Mouse (Mus musculus): ENCODE data around the gene Asgr2.
"Not testable (repeated sequence)": the region's sequence is repeated elsewhere in the genome, so short reads cannot be mapped to it uniquely, and the experiment has no call there.

The Asgr2 gene

GRCm38 (mm10) chr11:70091986-70092783, at the start of gene Asgr2:
TSS of gene Asgr2 (plus strand) at chr11:70092644.
- peak; percentile 17 to 19 for DNase-seq

- no peak for DNase-seq
Observed at GRCm38 (mm10) chr11:70043665-70044064, 48.8 kb upstream of the Asgr2 start.

GRCm38 (mm10) chr11:70045435-70045834, 47.0 kb upstream of the Asgr2 start:
- DNase-seq, result no peak

DNA sequence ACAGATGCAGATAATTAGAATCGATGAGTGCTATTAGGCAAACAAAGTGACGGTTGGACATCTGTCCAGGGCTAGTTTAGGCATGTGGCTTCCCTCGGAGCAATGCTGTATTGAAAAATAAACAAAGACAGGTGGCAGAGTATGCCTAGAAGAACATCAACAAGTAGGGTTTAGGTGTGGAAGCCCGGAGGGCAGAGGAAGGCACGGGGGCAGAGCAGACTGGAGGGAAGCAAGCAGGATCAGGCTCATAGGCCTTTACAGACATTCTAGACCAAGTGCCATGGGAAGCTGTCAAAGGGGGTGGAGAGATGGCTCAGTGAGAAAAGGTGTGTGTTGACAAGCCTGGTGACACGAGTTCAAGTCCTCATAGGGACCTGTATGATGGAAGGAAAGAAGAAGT, 43.1 kb upstream of the Asgr2 start:
- DNase-seq, result no peak

DNA sequence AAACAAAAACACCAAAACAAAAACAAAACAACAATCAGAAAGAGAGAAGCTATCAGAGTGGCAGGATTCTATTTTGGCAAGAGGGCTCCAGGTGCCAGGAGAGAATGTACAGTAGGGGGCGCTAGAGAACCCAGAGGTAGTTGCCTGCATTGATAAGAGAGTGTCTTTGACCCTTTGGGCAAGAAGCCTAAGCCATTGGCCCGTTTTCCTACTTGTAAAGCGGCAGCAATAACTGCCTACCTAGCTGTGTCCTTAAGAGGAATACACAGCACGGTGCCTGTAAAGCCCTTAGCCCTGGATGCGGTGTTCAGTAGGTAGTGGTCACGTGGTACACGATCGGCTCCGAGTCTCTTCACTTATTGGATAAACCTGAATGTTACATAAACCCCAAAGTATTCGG, 42.6 kb upstream of the Asgr2 start:
- DNase-seq, result no peak

GRCm38 (mm10) chr11:70053156-70053555, 39.3 kb upstream of the Asgr2 start:
- no peak for DNase-seq

- DNase-seq, result peak in 1 of 2 experiments; percentile 26
Observed at GRCm38 (mm10) chr11:70053898-70054570, 38.4 kb upstream of the Asgr2 start, which contains the start of gene Asgr1. TSS of gene Asgr1 (plus strand) at chr11:70054085.

DNA sequence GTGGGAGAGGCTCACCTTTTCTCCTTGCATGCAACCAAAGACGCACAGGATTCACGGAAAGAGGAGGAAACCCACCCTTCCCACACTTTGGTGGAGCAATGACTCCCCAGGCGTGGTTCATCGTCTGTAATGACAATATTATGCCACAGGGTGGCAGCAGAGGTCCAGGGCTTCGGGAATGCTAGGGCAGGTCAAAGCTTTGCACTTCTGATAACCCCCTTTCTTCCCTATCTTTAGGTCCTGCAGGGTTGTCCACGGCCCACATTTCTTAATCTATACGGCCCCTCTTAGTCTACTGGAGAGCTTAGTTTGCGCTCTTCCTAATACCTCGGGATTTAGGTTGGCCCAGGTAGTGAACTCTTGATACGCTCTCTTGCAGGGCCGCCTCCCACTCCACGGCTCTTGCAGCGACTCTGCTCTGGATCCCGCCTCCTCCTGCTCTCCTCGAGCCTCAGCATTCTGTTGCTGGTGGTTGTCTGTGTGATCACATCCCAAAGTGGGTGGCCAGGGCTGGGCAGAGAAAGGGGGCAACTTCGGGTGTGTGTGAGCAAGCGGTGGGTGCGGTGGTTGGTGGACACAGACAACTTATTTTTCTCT, 36.7 kb upstream of the Asgr2 start:
- peak; percentile 42 to 77 for DNase-seq

GRCm38 (mm10) chr11:70057805-70058204, 34.6 kb upstream of the Asgr2 start:
- DNase-seq, result peak; percentile 64 to 73

GRCm38 (mm10) chr11:70059930-70060329, 32.5 kb upstream of the Asgr2 start:
- no peak for DNase-seq

- no peak for DNase-seq
Observed at GRCm38 (mm10) chr11:70063053-70063452, 29.4 kb upstream of the Asgr2 start.

DNA sequence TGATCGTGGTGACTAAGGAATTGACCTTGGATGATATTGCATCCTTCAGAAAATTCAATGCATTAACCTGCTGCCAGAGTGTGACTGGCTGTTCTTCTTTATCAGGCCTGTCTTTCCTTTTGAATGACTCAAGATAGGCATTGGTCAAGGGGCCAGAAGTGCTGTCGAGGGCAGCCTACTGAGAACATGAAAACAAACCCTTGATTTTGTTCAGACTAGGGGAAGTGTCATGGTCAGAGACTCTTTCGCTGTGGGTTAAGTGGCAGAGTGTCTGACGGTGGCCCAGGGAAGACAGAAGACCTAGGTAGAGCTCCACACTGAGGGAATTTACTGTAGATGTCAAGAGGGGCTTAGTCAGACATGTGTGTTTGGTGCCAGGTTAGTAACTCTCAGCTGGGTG, 25.7 kb upstream of the Asgr2 start:
- no peak for DNase-seq

DNA sequence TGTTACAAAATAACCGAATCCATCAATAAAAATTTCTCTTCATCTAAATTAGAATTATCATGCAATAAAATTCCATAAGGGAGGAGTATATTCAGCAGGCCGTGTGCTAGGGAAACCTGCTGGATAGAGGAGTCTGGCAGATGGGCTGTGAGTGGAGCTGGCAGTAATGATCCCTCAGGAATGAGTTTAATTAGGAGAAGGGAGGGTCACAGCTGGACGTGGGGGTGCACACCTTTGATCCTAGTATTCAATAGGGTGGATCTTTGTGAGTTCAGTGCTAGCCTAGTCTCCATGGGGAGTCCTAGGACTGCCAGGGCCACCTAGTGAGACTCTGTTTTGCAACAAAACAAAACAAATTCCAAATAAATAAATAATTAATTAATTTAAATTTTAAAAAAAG, 24.2 kb upstream of the Asgr2 start:
- no peak for DNase-seq

DNA sequence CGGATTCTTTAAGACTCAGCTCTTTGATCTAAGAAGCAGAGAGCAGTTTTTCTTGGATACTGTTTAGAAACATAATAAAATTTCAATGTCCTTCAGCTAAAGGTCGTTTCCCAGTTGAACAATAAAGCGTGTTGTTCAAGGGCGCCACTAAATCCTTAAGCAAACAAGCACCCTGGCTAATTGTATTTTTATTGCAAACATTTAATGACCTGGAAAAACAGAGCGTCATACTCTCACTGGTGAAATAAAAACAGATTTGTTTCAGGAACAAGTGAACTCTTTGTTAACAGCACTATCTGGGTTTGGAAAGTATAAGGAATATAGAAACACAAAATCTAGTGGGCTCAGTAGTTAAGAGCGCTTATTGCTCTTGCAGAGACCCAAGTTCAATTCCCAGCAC, 22.4 kb upstream of the Asgr2 start:
- no peak for DNase-seq

GRCm38 (mm10) chr11:70070603-70071002, 21.8 kb upstream of the Asgr2 start:
- DNase-seq, result not testable (repeated sequence)

DNA sequence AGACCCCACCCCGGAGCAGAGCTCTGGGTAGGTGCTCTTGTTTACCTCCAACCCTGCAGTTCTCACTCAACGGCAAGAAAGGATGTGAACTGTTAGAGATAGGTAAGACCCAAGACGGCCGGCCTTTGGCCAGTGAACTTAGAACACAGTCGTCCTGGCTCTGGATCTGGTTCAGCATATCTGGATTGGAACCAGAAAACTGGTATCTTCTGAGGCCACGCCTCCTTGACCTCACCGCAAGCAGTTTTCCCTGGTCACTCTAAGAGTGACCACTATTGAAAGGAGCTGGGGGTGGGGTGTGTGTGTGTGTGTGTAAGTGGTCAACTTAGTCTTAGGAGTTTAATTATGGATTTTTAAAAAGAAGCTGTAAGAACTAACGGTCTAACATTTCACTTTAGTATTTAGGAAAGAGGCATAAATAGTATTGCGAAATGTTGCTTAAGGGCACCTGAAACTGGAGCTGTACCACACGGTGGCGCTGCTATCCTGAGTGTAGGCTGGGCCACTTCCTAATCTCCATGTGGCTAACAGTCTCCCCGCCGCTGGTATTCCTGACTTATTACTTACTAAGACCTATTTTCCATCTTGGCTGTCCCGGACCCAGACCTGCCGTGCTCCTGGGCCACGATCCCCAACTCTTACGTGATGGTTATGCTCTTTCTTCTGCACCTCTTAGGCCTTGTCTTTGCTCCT, 17.9 kb upstream of the Asgr2 start:
- peak; percentile 67 to 87 for DNase-seq

DNA sequence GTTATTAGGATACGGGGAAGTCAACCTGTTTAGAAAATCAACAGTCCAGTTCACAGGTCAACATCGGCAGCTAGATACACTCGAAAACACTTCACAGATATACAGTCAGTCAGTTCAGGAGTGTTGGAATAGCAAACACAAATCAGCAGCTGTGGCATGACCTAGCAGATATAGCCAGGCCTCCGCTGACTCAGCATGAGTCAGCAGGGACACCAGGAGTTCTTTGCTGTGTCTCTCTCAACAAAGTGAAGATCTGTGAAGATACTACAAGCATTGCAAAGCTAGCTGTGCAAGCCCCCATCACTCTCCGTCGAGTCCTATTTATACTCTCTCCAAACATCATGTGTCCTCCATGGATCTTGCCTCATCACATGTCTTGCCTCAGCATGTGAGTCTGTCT, 16.9 kb upstream of the Asgr2 start:
- no peak for DNase-seq

- DNase-seq, result no peak
Observed at GRCm38 (mm10) chr11:70077441-70077840, 15.0 kb upstream of the Asgr2 start.

GRCm38 (mm10) chr11:70079175-70079574, 13.3 kb upstream of the Asgr2 start:
- DNase-seq, result no peak

DNA sequence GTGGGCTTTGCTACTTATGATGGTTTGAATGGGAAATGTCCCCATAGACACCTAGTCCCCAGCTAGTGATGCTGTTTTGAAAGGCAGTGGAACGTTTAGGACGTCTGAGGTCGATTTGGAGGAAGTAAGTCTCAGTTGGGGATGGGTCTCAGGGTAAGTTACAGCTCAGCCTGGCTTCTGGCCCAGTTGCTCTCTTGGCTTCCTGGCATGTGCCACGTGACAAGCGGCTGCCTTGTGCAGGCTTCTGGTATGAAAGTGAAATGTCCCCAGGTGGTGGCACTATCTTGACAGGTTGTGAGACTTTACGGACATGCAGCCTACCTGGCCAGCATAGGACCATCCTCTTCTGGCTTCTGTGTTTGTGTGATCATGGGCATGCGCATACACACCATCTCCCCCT, 12.5 kb upstream of the Asgr2 start:
- DNase-seq, result peak; percentile 44 to 49

DNA sequence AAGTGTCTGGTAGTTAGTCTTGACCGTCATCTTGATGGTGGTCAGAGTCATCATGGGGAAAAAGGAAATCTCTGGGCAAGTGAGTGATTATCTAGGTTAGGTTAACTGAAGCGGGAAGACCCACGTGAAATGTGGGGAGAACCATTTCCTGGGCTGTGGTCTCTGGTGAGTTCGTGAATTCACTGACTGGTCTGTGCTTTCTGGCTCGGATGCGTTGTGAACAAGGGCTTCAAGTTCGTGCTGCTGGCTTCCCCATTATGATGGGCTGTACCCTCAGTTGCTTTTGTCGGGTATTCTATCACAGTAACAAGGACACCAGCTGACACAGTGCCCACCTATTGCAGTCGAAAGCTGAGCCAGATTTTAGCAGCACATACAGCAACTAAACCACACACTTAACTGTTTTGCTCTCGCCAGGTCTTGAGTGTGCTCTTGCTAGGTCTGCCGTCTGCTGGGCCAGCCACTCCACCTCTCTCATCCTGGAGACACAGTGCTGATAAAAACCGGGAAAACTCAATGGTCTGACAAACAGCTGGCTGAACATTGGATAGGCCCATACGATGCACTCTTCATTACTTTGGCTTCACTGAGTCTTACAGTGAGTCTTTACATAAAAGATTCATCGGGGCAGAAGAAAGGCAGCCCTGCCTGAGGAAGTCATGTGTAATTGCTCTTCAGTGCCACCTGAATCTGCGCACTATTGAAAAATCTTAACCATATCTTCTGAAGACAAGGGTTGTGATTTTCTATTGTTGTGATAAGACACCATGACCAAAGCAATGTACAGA, 11.4 kb upstream of the Asgr2 start:
- DNase-seq, result no peak

GRCm38 (mm10) chr11:70084563-70084962, 7.9 kb upstream of the Asgr2 start:
- no peak for DNase-seq
